Mouse (Mus musculus): Measurements from ENCODE around the gene 9030025P20Rik.
A peak's percentile ranks its signal among the peaks of the same experiment; 100 is the strongest.
"Not testable (repeated sequence)": the region's sequence is repeated elsewhere in the genome, so short reads cannot be mapped to it uniquely, and the experiment has no call there.

Gene 9030025P20Rik

DNA sequence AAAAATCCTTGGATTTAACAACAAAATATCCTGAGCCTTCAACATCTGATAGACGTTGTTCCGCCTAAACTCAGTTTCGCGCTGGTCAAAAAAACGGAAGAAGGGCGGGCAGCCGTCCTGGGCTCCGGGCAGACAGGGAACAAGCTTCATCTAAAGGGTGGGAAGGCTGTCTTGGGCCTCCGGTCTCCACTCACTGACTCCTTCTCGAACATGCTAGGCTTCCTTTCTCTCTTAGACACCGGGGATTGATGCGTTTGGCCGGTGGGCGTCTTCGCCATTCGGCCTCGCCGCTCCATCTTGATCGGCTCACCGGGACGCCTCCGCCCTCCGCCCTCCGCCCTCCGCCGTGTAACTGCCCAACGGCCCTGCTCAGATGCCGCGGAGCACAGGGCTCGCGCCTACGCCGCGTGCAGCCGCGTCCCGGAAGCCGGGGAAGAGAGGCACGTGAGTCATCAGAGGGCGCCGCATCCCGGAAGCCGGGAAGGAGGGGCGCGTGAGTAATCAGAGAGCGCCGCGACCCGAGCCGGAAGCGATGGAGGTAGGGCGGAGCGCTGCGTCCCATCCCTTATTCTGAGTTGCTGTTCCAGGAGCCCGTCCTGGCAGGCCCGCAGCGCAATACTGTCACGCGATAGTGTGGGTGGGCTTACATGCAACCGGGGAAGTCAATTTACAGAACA is at the start of gene 9030025P20Rik, which contains the start of gene Gm3417:
Gene 9030025P20Rik, plus strand, starts transcription at position 107 of the 677 bp plus-strand sequence.
Gene Gm3417, minus strand, starts transcription at position 429 of the 677 bp plus-strand sequence.
- not testable (repeated sequence) for DNase-seq

DNA sequence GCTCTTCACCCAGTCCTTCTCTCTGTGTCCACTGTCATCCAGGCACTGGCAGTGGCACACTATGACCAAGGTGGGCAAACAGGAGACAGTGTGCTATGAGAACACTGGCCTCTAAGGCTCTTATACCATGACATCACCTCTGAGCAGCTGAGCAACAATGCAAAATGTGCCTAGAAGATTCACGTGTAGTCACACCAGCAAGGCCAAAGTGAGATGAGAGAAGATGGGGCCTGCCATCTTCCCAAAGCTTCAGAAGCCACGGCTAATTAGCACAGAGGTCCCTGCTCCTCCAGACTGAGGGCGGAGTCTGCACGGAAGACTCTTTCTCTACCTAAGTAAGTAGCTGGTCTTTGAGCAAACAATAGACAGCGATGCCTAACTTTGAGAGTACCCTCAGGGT is 49.6 kb upstream of the 9030025P20Rik start:
- DNase-seq = no peak

DNA sequence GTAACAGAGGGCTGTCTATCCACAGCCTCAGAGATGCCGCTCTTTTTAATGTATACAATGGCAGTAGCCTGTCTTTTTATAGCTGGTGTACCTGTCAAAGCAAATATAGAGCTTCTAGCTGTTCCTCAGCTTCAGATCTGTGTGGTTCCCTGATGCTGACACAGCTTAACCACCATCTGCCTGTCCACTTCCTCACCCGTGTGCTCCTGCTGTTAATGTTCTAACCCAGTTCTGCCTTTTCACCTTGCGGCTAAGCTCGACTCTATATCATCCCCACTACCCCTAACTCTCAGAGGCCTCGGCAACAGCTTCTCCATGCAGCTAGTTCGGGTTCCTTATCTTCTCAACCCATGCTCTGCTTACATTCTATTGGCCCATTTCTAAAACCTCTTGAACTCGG is 47.6 kb upstream of the 9030025P20Rik start:
- DNase-seq = no peak

GRCm38 (mm10) chr17:14931469-14931868 is 46.8 kb upstream of the 9030025P20Rik start:
- DNase-seq = no peak

GRCm38 (mm10) chr17:14935280-14935679 is 43.0 kb upstream of the 9030025P20Rik start:
- not testable (repeated sequence) for DNase-seq

GRCm38 (mm10) chr17:14935841-14936605 is 42.2 kb upstream of the 9030025P20Rik start:
- DNase-seq = no peak

DNA sequence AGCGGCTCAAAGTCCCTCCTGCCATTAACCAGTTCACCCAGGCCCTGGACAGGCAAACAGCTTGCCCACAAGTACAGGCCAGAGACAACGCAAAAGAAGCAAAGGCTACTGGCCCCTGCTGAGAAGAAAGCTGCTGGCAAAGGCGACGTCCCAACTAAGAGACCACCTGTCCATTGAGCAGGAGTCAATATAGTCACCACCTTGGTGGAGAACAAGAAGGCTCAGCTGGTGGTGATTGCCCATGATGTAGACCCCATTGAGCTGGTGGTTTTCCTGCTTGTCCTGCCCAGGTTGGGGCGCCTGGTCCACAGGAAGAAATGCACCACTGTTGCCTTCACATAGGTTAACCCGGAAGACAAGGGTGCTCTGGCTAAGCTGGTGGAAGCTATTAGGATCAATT is 36.1 kb upstream of the 9030025P20Rik start:
- not testable (repeated sequence) for DNase-seq

- peak; percentile 99 for DNase-seq
Observed at GRCm38 (mm10) chr17:14943009-14943728, 35.1 kb upstream of the 9030025P20Rik start, which contains the start of the genes Wdr27 and 1600012H06Rik. Gene Wdr27, minus strand, starts transcription at chr17:14943158. Gene 1600012H06Rik, plus strand, starts transcription at chr17:14943184.

GRCm38 (mm10) chr17:14943729-14944059 is 34.6 kb upstream of the 9030025P20Rik start:
- no peak for DNase-seq

GRCm38 (mm10) chr17:14944551-14944950 is 33.7 kb upstream of the 9030025P20Rik start:
- no peak for DNase-seq

DNA sequence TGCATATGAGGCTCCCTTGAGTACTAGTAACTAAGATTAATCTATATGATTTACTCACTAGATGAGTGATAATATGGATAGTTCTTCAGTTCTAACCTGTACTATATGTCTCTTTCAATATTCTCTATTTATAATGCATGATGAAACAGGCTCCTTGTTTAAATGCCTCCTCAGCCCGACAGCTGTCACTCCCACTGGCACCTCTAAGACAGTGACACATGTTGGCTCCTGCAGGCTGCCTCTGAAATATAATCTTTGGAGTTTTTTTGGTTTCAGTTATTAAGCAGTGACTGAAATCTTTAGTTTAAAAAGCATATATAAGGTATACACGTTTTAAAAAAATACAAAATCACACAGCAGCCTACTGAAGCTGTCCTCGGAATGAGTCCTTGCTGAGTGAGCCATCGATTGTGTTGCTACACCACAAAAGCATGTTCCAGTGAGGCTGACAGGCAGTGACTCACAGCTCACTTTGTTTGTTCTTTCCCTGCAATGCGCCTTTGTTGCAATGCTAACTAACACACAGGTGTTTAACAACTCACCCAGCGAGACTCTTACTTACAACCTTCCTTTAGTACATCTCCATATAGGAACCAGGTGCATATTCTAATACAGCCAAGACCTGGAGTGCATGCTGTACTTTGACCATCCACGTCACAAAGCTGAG is 29.0 kb upstream of the 9030025P20Rik start:
- DNase-seq = no peak

- no peak for DNase-seq
Observed at GRCm38 (mm10) chr17:14953452-14953851, 24.8 kb upstream of the 9030025P20Rik start.

GRCm38 (mm10) chr17:14958686-14959327 is 19.5 kb upstream of the 9030025P20Rik start:
- DNase-seq = no peak

GRCm38 (mm10) chr17:14959979-14960378 is 18.3 kb upstream of the 9030025P20Rik start:
- DNase-seq = no peak

GRCm38 (mm10) chr17:14960520-14960919 is 17.7 kb upstream of the 9030025P20Rik start:
- no peak for DNase-seq

- DNase-seq = peak; percentile 22
Observed at GRCm38 (mm10) chr17:14960951-14961556, 17.2 kb upstream of the 9030025P20Rik start, which contains the start of gene Phf10. Gene Phf10, minus strand, starts transcription at chr17:14961273.

GRCm38 (mm10) chr17:14961557-14962154 is 16.6 kb upstream of the 9030025P20Rik start:
- not testable (repeated sequence) for DNase-seq

DNA sequence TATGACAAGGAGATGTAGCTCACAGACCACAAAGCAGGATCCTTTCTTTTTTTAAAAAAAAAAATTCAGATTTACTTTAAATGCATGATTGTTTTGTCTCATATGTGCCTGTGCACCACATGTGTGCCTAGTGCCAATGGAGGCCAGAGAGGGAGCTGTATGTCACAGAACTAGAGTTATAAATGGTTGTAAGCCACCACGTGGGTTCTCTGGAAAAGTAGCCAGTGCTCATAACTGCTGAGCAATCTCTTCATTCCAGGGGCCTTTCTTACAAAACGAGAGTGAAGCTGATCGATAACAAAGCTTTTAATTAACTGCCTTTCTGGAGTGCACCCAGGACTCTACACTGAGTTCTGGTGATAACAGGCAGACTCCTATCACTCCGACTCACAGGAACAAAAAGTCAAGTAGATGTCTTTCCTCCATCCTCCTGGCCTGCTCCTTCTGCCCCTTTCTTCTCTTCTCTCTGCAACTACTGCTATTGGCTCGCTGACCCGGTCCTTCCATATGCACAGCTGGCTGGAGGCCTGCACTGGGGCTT is 9.8 kb upstream of the 9030025P20Rik start:
- DNase-seq = not testable (repeated sequence)

DNA sequence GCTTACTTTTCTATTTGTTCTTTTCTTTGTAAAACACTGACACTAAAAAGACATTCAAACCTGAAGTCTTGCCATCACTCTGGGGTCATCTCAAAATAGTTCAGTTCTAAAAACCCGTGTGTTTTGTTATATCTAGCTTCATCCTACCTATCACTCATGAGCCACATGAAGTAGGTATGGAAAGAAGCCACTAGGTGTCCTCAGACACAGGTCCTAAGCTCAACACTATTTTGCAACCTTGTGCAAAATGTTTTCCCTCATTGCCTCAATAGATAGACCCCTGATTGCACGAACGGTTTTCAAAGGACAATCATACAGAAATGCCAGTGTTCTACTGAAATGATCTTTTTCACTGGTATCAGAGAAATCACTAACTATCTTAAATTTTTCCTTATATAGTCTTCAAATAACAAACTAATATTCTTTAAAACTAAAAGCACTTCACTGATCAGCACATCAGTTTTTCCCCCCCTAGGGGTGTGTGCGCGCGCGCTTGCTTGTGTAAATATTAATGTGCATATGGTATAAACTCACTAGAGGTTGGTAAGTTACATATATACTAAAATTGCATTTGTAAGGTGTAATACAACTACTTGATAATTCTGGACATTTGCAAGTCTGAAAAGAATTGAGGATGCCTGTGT is 428 bp upstream of the 9030025P20Rik start:
- not testable (repeated sequence) for DNase-seq

DNA sequence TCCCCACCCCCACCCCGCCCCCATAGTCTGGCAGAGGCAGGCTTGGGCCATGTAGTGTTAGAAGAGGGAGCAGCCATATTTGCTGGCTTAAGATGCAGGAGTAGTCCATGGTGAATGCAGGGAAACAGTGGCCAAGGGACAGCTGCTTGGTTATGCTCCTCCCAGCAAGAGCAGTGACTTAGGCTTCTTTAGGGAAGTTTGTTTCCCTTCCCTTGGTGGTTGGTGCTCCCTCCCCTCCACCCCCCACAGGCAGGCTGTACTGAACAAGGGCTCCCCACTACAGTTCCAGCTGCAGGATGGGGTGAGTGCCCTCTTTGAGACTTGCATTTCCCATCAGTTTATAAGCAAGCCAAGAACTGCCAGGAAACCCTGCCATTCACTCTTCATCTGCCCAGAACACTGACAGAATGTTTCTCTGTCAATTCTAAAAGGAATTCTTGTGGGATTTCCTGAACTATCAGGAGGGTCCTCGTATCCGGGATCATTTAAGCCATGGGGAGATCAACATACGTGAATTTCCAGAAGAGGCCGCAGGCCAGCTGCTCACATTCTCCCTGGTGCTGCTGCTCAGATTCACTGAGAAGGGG is 11.9 kb downstream of the 9030025P20Rik start:
- DNase-seq = peak; percentile 2
